Mouse (Mus musculus): ENCODE measurements at regions not wholly inside any gene's neighbourhood (a gene's known extent, or its start where the extent isn't known, plus 50 kb on each side); places are given as distances from the start of the nearest gene placed in this dataset.

- no peak for DNase-seq (ENCODE audit: low spot score in 2 of 2)
Observed at GRCm38 (mm10) chr2:9267675-9268074, 613.4 kb upstream of the 4930412O13Rik start.

- DNase-seq (ENCODE audit: low spot score in 2 of 2): no peak
Observed at GRCm38 (mm10) chr2:9283441-9283840, 597.6 kb upstream of the 4930412O13Rik start.

GRCm38 (mm10) chr2:9285800-9286199 is 595.3 kb upstream of the 4930412O13Rik start:
- no peak for DNase-seq (ENCODE audit: low spot score in 2 of 2)

GRCm38 (mm10) chr2:9287077-9287476 is 594.0 kb upstream of the 4930412O13Rik start:
- no peak for DNase-seq (ENCODE audit: low spot score in 2 of 2)

- no peak for DNase-seq (ENCODE audit: low spot score in 2 of 2)
Observed at GRCm38 (mm10) chr2:9287623-9288022, 593.4 kb upstream of the 4930412O13Rik start.

- no peak for DNase-seq (ENCODE audit: low spot score in 2 of 2)
Observed at GRCm38 (mm10) chr2:9331630-9332352, 549.3 kb upstream of the 4930412O13Rik start.

- DNase-seq (ENCODE audit: low spot score in 2 of 2): no peak
Observed at GRCm38 (mm10) chr2:9348982-9349381, 532.1 kb upstream of the 4930412O13Rik start.

- DNase-seq (ENCODE audit: low spot score in 2 of 2): no peak
Observed at GRCm38 (mm10) chr2:9349994-9350393, 531.1 kb upstream of the 4930412O13Rik start.

- DNase-seq (ENCODE audit: low spot score in 2 of 2): no peak
Observed at GRCm38 (mm10) chr2:9352190-9352589, 528.9 kb upstream of the 4930412O13Rik start.

- no peak for DNase-seq (ENCODE audit: low spot score in 2 of 2)
Observed at GRCm38 (mm10) chr2:9360020-9360419, 521.0 kb upstream of the 4930412O13Rik start.

GRCm38 (mm10) chr2:9367801-9368584 is 513.1 kb upstream of the 4930412O13Rik start:
- DNase-seq (ENCODE audit: low spot score in 2 of 2): no peak

- DNase-seq (ENCODE audit: low spot score in 2 of 2): no peak
Observed at GRCm38 (mm10) chr2:9369572-9369971, 511.5 kb upstream of the 4930412O13Rik start.

GRCm38 (mm10) chr2:9386566-9386965 is 494.5 kb upstream of the 4930412O13Rik start:
- no peak for DNase-seq (ENCODE audit: low spot score in 2 of 2)

- no peak for DNase-seq (ENCODE audit: low spot score in 2 of 2)
Observed at GRCm38 (mm10) chr2:9388058-9388457, 493.0 kb upstream of the 4930412O13Rik start.

- DNase-seq (ENCODE audit: low spot score in 2 of 2): no peak
Observed at GRCm38 (mm10) chr2:9395379-9395999, 485.6 kb upstream of the 4930412O13Rik start.

GRCm38 (mm10) chr2:9401461-9401860 is 479.6 kb upstream of the 4930412O13Rik start:
- DNase-seq (ENCODE audit: low spot score in 2 of 2): no peak

GRCm38 (mm10) chr2:9402281-9402680 is 478.8 kb upstream of the 4930412O13Rik start:
- no peak for DNase-seq (ENCODE audit: low spot score in 2 of 2)

- no peak for DNase-seq (ENCODE audit: low spot score in 2 of 2)
Observed at GRCm38 (mm10) chr2:9409075-9409474, 472.0 kb upstream of the 4930412O13Rik start.

GRCm38 (mm10) chr2:9422686-9423085 is 458.4 kb upstream of the 4930412O13Rik start:
- no peak for DNase-seq (ENCODE audit: low spot score in 2 of 2)

GRCm38 (mm10) chr2:9423534-9423933 is 457.5 kb upstream of the 4930412O13Rik start:
- DNase-seq (ENCODE audit: low spot score in 2 of 2): no peak

GRCm38 (mm10) chr2:9433110-9433940 is 447.7 kb upstream of the 4930412O13Rik start:
- DNase-seq (ENCODE audit: low spot score in 2 of 2): no peak
